Mouse (Mus musculus) C2C12 (cell line): ENCODE measurements around the gene March7. TPM values are rescaled to one million over a fixed set of nuclear protein-coding genes. Genes with fewer than 3 reads are reported as not detected.
A peak's percentile ranks its signal among the peaks of the same experiment; 100 is the strongest.

Source experiments
- H3K27me3 ChIP-seq: one replicate; pipeline ENCODE4 v1.6.1; 2011; ENCODE audit not compliant: control insufficient read depth, insufficient read depth, insufficient read length
- H3K36me3 ChIP-seq: one replicate; pipeline ENCODE4 v1.6.1; 2011; ENCODE audit not compliant: control insufficient read depth, insufficient read depth
- H3K4me3 ChIP-seq: one replicate; pipeline ENCODE4 v1.5.1; 2011; ENCODE audit warnings: mild to moderate bottlenecking, control low read depth; ENCODE audit not compliant: poor library complexity, insufficient read depth, severe bottlenecking
- H3K79me2 ChIP-seq: one replicate; pipeline ENCODE4 v1.6.1; 2011; ENCODE audit not compliant: control insufficient read depth, insufficient read depth
- H3K79me3 ChIP-seq: one replicate; pipeline ENCODE4 v1.6.1; 2011; ENCODE audit warnings: low read depth, control low read depth
- H3ac ChIP-seq: one replicate; pipeline ENCODE3; 2011; ENCODE audit warnings: low read depth; ENCODE audit not compliant: control insufficient read depth, insufficient read length
- CEBPB ChIP-seq: IDR thresholded peaks from one replicate; pipeline ENCODE4 v1.6.1; 2011; ENCODE audit warnings: low read depth, mild to moderate bottlenecking, control low read depth, moderate library complexity
- CTCF ChIP-seq: IDR thresholded peaks from one replicate; pipeline ENCODE4 v1.5.1; 2011; ENCODE audit not compliant: control insufficient read depth, insufficient read depth, insufficient read length
- FOSL1 ChIP-seq: IDR thresholded peaks from one replicate; pipeline ENCODE4 v1.8.0; 2011; ENCODE audit warnings: mild to moderate bottlenecking, low read length; ENCODE audit not compliant: poor library complexity, insufficient read depth, severe bottlenecking
- MAX ChIP-seq: IDR thresholded peaks from one replicate; pipeline ENCODE4 v1.6.1; 2011; ENCODE audit warnings: mild to moderate bottlenecking, control low read depth
- MYOD1 ChIP-seq: IDR thresholded peaks from one replicate; pipeline ENCODE4 v1.6.1; 2011; ENCODE audit warnings: low read depth; ENCODE audit not compliant: control insufficient read depth, insufficient read length
- MYOG ChIP-seq: IDR thresholded peaks from one replicate; pipeline ENCODE4 v1.6.1; 2011; ENCODE audit not compliant: control insufficient read depth, insufficient read length; ENCODE audit errors: extremely low read depth
- USF1 ChIP-seq: IDR thresholded peaks from one replicate; pipeline ENCODE4 v1.6.1; 2011; ENCODE audit warnings: low read depth, mild to moderate bottlenecking, control low read depth, moderate library complexity
- long read RNA-seq, 2 experiments: library from polyadenylated mRNA; unstranded; transcript quantifications; one replicate each; pipeline ENCODE4 v2.0.0; 2019 to 2020
- polyA plus RNA-seq: library from polyadenylated mRNA; unstranded; fragments of >200 nt; fragmentation: generic; extraction: Trizol; gene quantifications from one replicate; pipeline ENCODE4 v1.2.1, GENCODE M21; 2012; ENCODE audit warnings: missing spikeins

Gene March7
- polyA plus RNA-seq = 6.0 TPM
- long read RNA-seq, experiment 1, transcript March7-203 (10 exons, 3,594 nt) = major isoform, 24 of 36 reads
- long read RNA-seq, experiment 1, partial matches to known transcripts = 8 of 36 reads
- long read RNA-seq, experiment 1, other reads (novel, unspliced or antisense) = 4 of 36 reads
- long read RNA-seq, experiment 2, transcript March7-202 (11 exons, 2,271 nt) = minor isoform, 13 of 477 reads
- long read RNA-seq, experiment 2, transcript March7-203 (10 exons, 3,594 nt) = major isoform, 379 of 477 reads
- long read RNA-seq, experiment 2, partial matches to known transcripts = 19 of 477 reads
- long read RNA-seq, experiment 2, other reads (novel, unspliced or antisense) = 66 of 477 reads

GRCm38 (mm10) chr2:60209703-60210651 is at the start of gene March7, which contains the start of gene Baz2b:
March7 (plus strand) TSS chr2:60209887.
Baz2b (minus strand) TSS chr2:60209839.
- Histone ChIP-seq H3K79me2 (peaks cover 68% of the 10 kb centered on the region), H3K4me3 (peak within 1 kb of the TSS; percentile 54), H3K27me3 (no peaks in the 10 kb centered on the region), H3K79me3 (peaks cover 49% of the 10 kb centered on the region), H3ac (peak within 1 kb of the TSS; percentile 96), H3K36me3 (peaks cover 34% of the 10 kb centered on the region)
- TF ChIP-seq CTCF = peak; percentile 74
- no peak for TF ChIP-seq CEBPB

GRCm38 (mm10) chr2:60163744-60164143 is 45.9 kb upstream of the March7 start:
- TF ChIP-seq CTCF = no peak
- no peak for TF ChIP-seq FOSL1
- TF ChIP-seq MYOD1 = no peak
- TF ChIP-seq MYOG = no peak
- no peaks in the 10 kb centered on the region for H3K27me3 ChIP-seq
- no peak overlapping the region for H3K4me3 ChIP-seq
- no peaks in the 10 kb centered on the region for H3K36me3 ChIP-seq
- no peak overlapping the region for H3ac ChIP-seq
- no peaks in the 10 kb centered on the region for H3K79me2 ChIP-seq
- H3K79me3 ChIP-seq = no peaks in the 10 kb centered on the region

GRCm38 (mm10) chr2:60165679-60166078 is 44.0 kb upstream of the March7 start:
- H3K27me3 ChIP-seq = no peaks in the 10 kb centered on the region
- H3ac ChIP-seq = no peak overlapping the region
- H3K79me3 ChIP-seq = no peaks in the 10 kb centered on the region
- no peaks in the 10 kb centered on the region for H3K36me3 ChIP-seq
- TF ChIP-seq MYOG (no peak), MYOD1 (no peak), USF1 (no peak), FOSL1 (no peak), MAX (no peak)
- H3K79me2 ChIP-seq = no peaks in the 10 kb centered on the region
- H3K4me3 ChIP-seq = no peak overlapping the region

GRCm38 (mm10) chr2:60166878-60167277 is 42.8 kb upstream of the March7 start:
- H3K4me3 ChIP-seq = no peak overlapping the region
- H3K79me3 ChIP-seq = no peaks in the 10 kb centered on the region
- H3K27me3 ChIP-seq = no peaks in the 10 kb centered on the region
- no peak for TF ChIP-seq CTCF
- TF ChIP-seq CEBPB = no peak
- TF ChIP-seq MYOD1 = no peak
- TF ChIP-seq USF1 = no peak
- TF ChIP-seq FOSL1 = no peak
- no peak for TF ChIP-seq MAX
- no peak for TF ChIP-seq MYOG
- H3ac ChIP-seq = no peak overlapping the region
- H3K79me2 ChIP-seq = no peaks in the 10 kb centered on the region
- H3K36me3 ChIP-seq = no peaks in the 10 kb centered on the region

GRCm38 (mm10) chr2:60171786-60172530 is 37.7 kb upstream of the March7 start:
- Histone ChIP-seq H3K79me3 (no peaks in the 10 kb centered on the region), H3ac (no peak overlapping the region), H3K79me2 (no peaks in the 10 kb centered on the region), H3K4me3 (no peak overlapping the region), H3K27me3 (no peaks in the 10 kb centered on the region), H3K36me3 (no peaks in the 10 kb centered on the region)
- TF ChIP-seq USF1 (no peak), CTCF (no peak), FOSL1 (no peak), CEBPB (no peak), MYOG (no peak), MYOD1 (no peak), MAX (no peak)
